Mouse (Mus musculus) midbrain, embryonic 14.5 days (tissue): ENCODE results near the gene Ttc21b. TPM values are rescaled to one million over a fixed set of nuclear protein-coding genes. Genes with fewer than 3 reads are reported as not detected.
"Not testable (repeated sequence)": the region's sequence is repeated elsewhere in the genome, so short reads cannot be mapped to it uniquely, and the experiment has no call there.

Source experiments
- ATAC-seq: fragments of 200-750 bp; cut with Nextera tagmentation; 2 replicates; pipeline ENCODE4 v1.8.0; 2017; ENCODE audit warnings: moderate number of reproducible peaks, moderate library complexity; ENCODE audit not compliant: low FRiP score, low TSS enrichment
- DNase-seq: peaks from one replicate; pipeline ENCODE4 v3.0.0-alpha.2; 2015
- H3K27ac ChIP-seq: fragments of 300-500 bp; sonication (generic); replicated peaks from 2 replicates; pipeline ENCODE4 v1.5.1; 2014; ENCODE audit warnings: mild to moderate bottlenecking, low read depth, low read length, moderate library complexity
- H3K27me3 ChIP-seq: fragments of 300-500 bp; sonication (generic); 2 replicates; pipeline ENCODE4 v1.6.1; 2014; ENCODE audit warnings: low read length, control low read depth, mixed read lengths; ENCODE audit not compliant: control insufficient read depth, insufficient read depth
- H3K36me3 ChIP-seq: fragments of 300-500 bp; sonication (generic); 2 replicates; pipeline ENCODE4 v1.6.1; 2014; ENCODE audit warnings: low read length, control low read depth; ENCODE audit not compliant: control insufficient read depth, insufficient read depth
- H3K4me1 ChIP-seq: fragments of 300-500 bp; sonication (generic); 2 replicates; pipeline ENCODE4 v1.6.1; 2014; ENCODE audit warnings: mild to moderate bottlenecking, antibody characterized with exemption, low read length, control low read depth; ENCODE audit not compliant: control insufficient read depth, insufficient read depth
- H3K4me2 ChIP-seq: fragments of 300-500 bp; sonication (generic); 2 replicates; pipeline ENCODE4 v1.6.1; 2014; ENCODE audit warnings: mild to moderate bottlenecking, low read length, moderate library complexity
- H3K4me3 ChIP-seq: fragments of 300-500 bp; sonication (generic); replicated peaks from 2 replicates; pipeline ENCODE4 v1.5.1; 2014; ENCODE audit warnings: low read depth, low read length
- H3K9ac ChIP-seq: fragments of 300-500 bp; sonication (generic); replicated peaks from 2 replicates; pipeline ENCODE4 v1.6.1; 2014; ENCODE audit warnings: mild to moderate bottlenecking, low read length, moderate library complexity
- H3K9me3 ChIP-seq: fragments of 300-500 bp; sonication (generic); 2 replicates; pipeline ENCODE4 v1.6.1; 2016; ENCODE audit warnings: low read length, control low read depth, mixed read lengths; ENCODE audit not compliant: control insufficient read depth
- WGBS: fragments of 180-500 bp; shearing (Covaris S2); extraction: QIAGEN DNeasy Blood & Tissue Kit; methylation state at CpG from one replicate; pipeline ENCODE4 v1.1.7; 2014; 5-methylcytosine and 5-hydroxymethylcytosine counted together
- polyA plus RNA-seq: library from polyadenylated mRNA; unstranded; fragments of >200 nt; fragmentation: Nextera tagmentation; extraction: Ambion mirVana; gene quantifications from 2 replicates; pipeline ENCODE4 v1.2.1, GENCODE M21; 2014

The Ttc21b gene
- polyA plus RNA-seq, 1 experiment from 2014 or later = 15.5 TPM

GRCm38 (mm10) chr2:66204218-66204617, 52.2 kb downstream of the Ttc21b start:
- no peak overlapping the region for H3K4me3 ChIP-seq
- no peaks in the 10 kb centered on the region for H3K9me3 ChIP-seq
- 90% methylated on average over 2 of the region's 2 CpGs for WGBS
- H3K27me3 ChIP-seq = no peaks in the 10 kb centered on the region
- no peak overlapping the region for H3K27ac ChIP-seq
- ATAC-seq = no peak
- H3K9ac ChIP-seq = no peak overlapping the region
- peaks cover 58% of the 10 kb centered on the region for H3K36me3 ChIP-seq
- H3K4me2 ChIP-seq = no peak overlapping the region
- H3K4me1 ChIP-seq = no peaks in the 10 kb centered on the region
- DNase-seq = no peak

- no peak overlapping the region for H3K4me2 ChIP-seq
- DNase-seq (no peak), ATAC-seq (no peak)
- H3K9ac ChIP-seq = no peak overlapping the region
- no peak overlapping the region for H3K4me3 ChIP-seq
- H3K4me1 ChIP-seq = no peaks in the 10 kb centered on the region
- no peaks in the 10 kb centered on the region for H3K27me3 ChIP-seq
- no peak overlapping the region for H3K27ac ChIP-seq
- 58% methylated on average over 3 of the region's 3 CpGs for WGBS
- H3K36me3 ChIP-seq = peaks cover 48% of the 10 kb centered on the region
- no peaks in the 10 kb centered on the region for H3K9me3 ChIP-seq
Measured at GRCm38 (mm10) chr2:66200195-66200594, 56.2 kb downstream of the Ttc21b start.

GRCm38 (mm10) chr2:66191691-66192100, 64.7 kb downstream of the Ttc21b start:
- Histone ChIP-seq H3K36me3 (peaks cover 24% of the 10 kb centered on the region), H3K4me3 (no peak overlapping the region), H3K27ac (no peak overlapping the region), H3K4me2 (no peak overlapping the region), H3K27me3 (no peaks in the 10 kb centered on the region), H3K4me1 (no peaks in the 10 kb centered on the region), H3K9me3 (no peaks in the 10 kb centered on the region), H3K9ac (no peak overlapping the region)
- ATAC-seq = no peak
- peak; percentile 11 for DNase-seq
- 93% methylated on average over 13 of the region's 13 CpGs for WGBS

GRCm38 (mm10) chr2:66190157-66190556, 66.3 kb downstream of the Ttc21b start:
- ATAC-seq (no peak), DNase-seq (no peak)
- Histone ChIP-seq H3K4me2 (no peak overlapping the region), H3K9ac (no peak overlapping the region), H3K9me3 (no peaks in the 10 kb centered on the region), H3K27ac (no peak overlapping the region), H3K36me3 (peaks cover 22% of the 10 kb centered on the region), H3K4me3 (no peak overlapping the region), H3K4me1 (no peaks in the 10 kb centered on the region), H3K27me3 (no peaks in the 10 kb centered on the region)
- WGBS = 95% methylated on average over 5 of the region's 5 CpGs

GRCm38 (mm10) chr2:66189197-66189596, 67.2 kb downstream of the Ttc21b start:
- H3K27ac ChIP-seq, H3K9me3 ChIP-seq, H3K4me3 ChIP-seq, H3K9ac ChIP-seq, H3K4me1 ChIP-seq, ATAC-seq, DNase-seq, H3K27me3 ChIP-seq, H3K4me2 ChIP-seq: not testable (repeated sequence)
- peaks cover 22% of the 10 kb centered on the region for H3K36me3 ChIP-seq
- WGBS = over 99% methylated on average over 12 of the region's 12 CpGs

- 68% methylated on average over 6 of the region's 6 CpGs for WGBS
Measured at GRCm38 (mm10) chr2:66187520-66187919, 68.9 kb downstream of the Ttc21b start.

GRCm38 (mm10) chr2:66184431-66185164, 71.8 kb downstream of the Ttc21b start:
- WGBS = 83% methylated on average over 7 of the region's 7 CpGs
- Histone ChIP-seq H3K9ac (no peak overlapping the region), H3K36me3 (peaks cover 14% of the 10 kb centered on the region), H3K4me1 (no peaks in the 10 kb centered on the region; the same call in 1 of the 2 replicates), H3K9me3 (no peaks in the 10 kb centered on the region), H3K27ac (no peak overlapping the region), H3K27me3 (no peaks in the 10 kb centered on the region), H3K4me3 (no peak overlapping the region), H3K4me2 (no peak overlapping the region)
- ATAC-seq = peak; percentile 60; the same call in 1 of the 2 replicates
- peak; percentile 74 for DNase-seq

More at GRCm38 (mm10) chr2:66187520-66187919, 68.9 kb downstream of the Ttc21b start:
- ATAC-seq (no peak), DNase-seq (no peak)
- Histone ChIP-seq H3K4me2 (no peak overlapping the region), H3K27ac (no peak overlapping the region), H3K36me3 (peaks cover 20% of the 10 kb centered on the region), H3K4me1 (no peaks in the 10 kb centered on the region), H3K27me3 (no peaks in the 10 kb centered on the region), H3K4me3 (no peak overlapping the region), H3K9ac (no peak overlapping the region), H3K9me3 (no peaks in the 10 kb centered on the region)

- no peak for ATAC-seq
- WGBS = 26% methylated on average over 10 of the region's 10 CpGs
- no peak overlapping the region for H3K9ac ChIP-seq
Measured at GRCm38 (mm10) chr2:66180293-66180692, 76.1 kb downstream of the Ttc21b start.

GRCm38 (mm10) chr2:66179782-66180181, 76.6 kb downstream of the Ttc21b start:
- WGBS = 19% methylated on average over 10 of the region's 10 CpGs
- H3K4me2 ChIP-seq = peak overlapping the region; percentile 27

More at GRCm38 (mm10) chr2:66180293-66180692, 76.1 kb downstream of the Ttc21b start:
- Histone ChIP-seq H3K4me1 (peaks cover 26% of the 10 kb centered on the region), H3K36me3 (no peaks in the 10 kb centered on the region; the same call in 1 of the 2 replicates), H3K27ac (no peak overlapping the region), H3K27me3 (no peaks in the 10 kb centered on the region), H3K9me3 (no peaks in the 10 kb centered on the region), H3K4me3 (no peak overlapping the region), H3K4me2 (peak overlapping the region; percentile 27)
- DNase-seq = peak; percentile 79

More at GRCm38 (mm10) chr2:66179782-66180181, 76.6 kb downstream of the Ttc21b start:
- Histone ChIP-seq H3K36me3 (no peaks in the 10 kb centered on the region; the same call in 1 of the 2 replicates), H3K9me3 (no peaks in the 10 kb centered on the region), H3K9ac (no peak overlapping the region), H3K4me1 (peaks cover 26% of the 10 kb centered on the region), H3K27ac (no peak overlapping the region), H3K27me3 (no peaks in the 10 kb centered on the region), H3K4me3 (no peak overlapping the region)
- DNase-seq = peak; percentile 65
- ATAC-seq = no peak
